Mouse (Mus musculus): ENCODE data around the gene Snd1.

- TF ChIP-seq POLR2A (IDR thresholded peaks at IDR 0.05; ENCODE audit: low read depth, low read length) (no peak), CTCF (IDR thresholded peaks at IDR 0.05; ENCODE audit: borderline replicate concordance, insufficient read depth, low read length) (no peak)
Measured at GRCm38 (mm10) chr6:28622522-28622921, 147.6 kb downstream of the Snd1 start.

All from embryonic fibroblast, embryonic 13.5 days (primary cell).